Mouse (Mus musculus): ENCODE measurements at regions not wholly inside any gene's neighbourhood (a gene's known extent, or its start where the extent isn't known, plus 50 kb on each side); places are given as distances from the start of the nearest gene placed in this dataset.
A peak's percentile ranks its signal among the peaks of the same experiment; 100 is the strongest.
"Not testable (repeated sequence)": the region's sequence is repeated elsewhere in the genome, so short reads cannot be mapped to it uniquely, and the experiment has no call there.

GRCm38 (mm10) chr8:126774816-126775215 lies 170.8 kb downstream of the Tomm20 start:
- peak; percentile 47 for DNase-seq (ENCODE audit: low spot score)

- no peak for DNase-seq (ENCODE audit: low spot score)
These were observed 172.9 kb downstream of the Tomm20 start for GRCm38 (mm10) chr8:126772748-126773147.

- DNase-seq (ENCODE audit: low spot score): peak; percentile 22
These were observed 173.4 kb downstream of the Tomm20 start for GRCm38 (mm10) chr8:126772194-126772593.

- DNase-seq (ENCODE audit: low spot score): not testable (repeated sequence)
These were observed 175.3 kb downstream of the Tomm20 start for GRCm38 (mm10) chr8:126770374-126770773.

- no peak for DNase-seq (ENCODE audit: low spot score)
These were observed 174.4 kb upstream of the Irf2bp2 start for GRCm38 (mm10) chr8:126768142-126768541.

GRCm38 (mm10) chr8:126767341-126767740 lies 173.6 kb upstream of the Irf2bp2 start:
- DNase-seq (ENCODE audit: low spot score): peak; percentile 29

GRCm38 (mm10) chr8:126765693-126766238 lies 172.0 kb upstream of the Irf2bp2 start:
- DNase-seq (ENCODE audit: low spot score): no peak

- DNase-seq (ENCODE audit: low spot score): no peak
These were observed 169.8 kb upstream of the Irf2bp2 start for GRCm38 (mm10) chr8:126763600-126763999.

GRCm38 (mm10) chr8:126759711-126760110 lies 165.9 kb upstream of the Irf2bp2 start:
- peak; percentile 48 for DNase-seq (ENCODE audit: low spot score)

- no peak for DNase-seq (ENCODE audit: low spot score)
These were observed 165.2 kb upstream of the Irf2bp2 start for GRCm38 (mm10) chr8:126758951-126759350.

- DNase-seq (ENCODE audit: low spot score): no peak
These were observed 164.4 kb upstream of the Irf2bp2 start for GRCm38 (mm10) chr8:126757951-126758757.

GRCm38 (mm10) chr8:126756300-126757097 lies 162.7 kb upstream of the Irf2bp2 start:
- no peak for DNase-seq (ENCODE audit: low spot score)

- no peak for DNase-seq (ENCODE audit: low spot score)
These were observed 161.9 kb upstream of the Irf2bp2 start for GRCm38 (mm10) chr8:126755669-126756068.

- no peak for DNase-seq (ENCODE audit: low spot score)
These were observed 160.6 kb upstream of the Irf2bp2 start for GRCm38 (mm10) chr8:126754361-126754809.

GRCm38 (mm10) chr8:126753059-126753855 lies 159.5 kb upstream of the Irf2bp2 start:
- DNase-seq (ENCODE audit: low spot score): no peak

GRCm38 (mm10) chr8:126751416-126752140 lies 157.8 kb upstream of the Irf2bp2 start:
- DNase-seq (ENCODE audit: low spot score): no peak

- no peak for DNase-seq (ENCODE audit: low spot score)
These were observed 152.4 kb upstream of the Irf2bp2 start for GRCm38 (mm10) chr8:126745992-126746775.

GRCm38 (mm10) chr8:126744747-126745382 lies 151.1 kb upstream of the Irf2bp2 start:
- DNase-seq (ENCODE audit: low spot score): no peak

- no peak for DNase-seq (ENCODE audit: low spot score)
These were observed 149.5 kb upstream of the Irf2bp2 start for GRCm38 (mm10) chr8:126743296-126743695.

GRCm38 (mm10) chr8:126742081-126742480 lies 148.3 kb upstream of the Irf2bp2 start:
- no peak for DNase-seq (ENCODE audit: low spot score)
